Mouse (Mus musculus): ENCODE data around the gene Creg2. TPM values are rescaled to one million over a fixed set of nuclear protein-coding genes. Genes with fewer than 3 reads are reported as not detected.

Creg2 gene
- polyA plus RNA-seq, 1 experiment from 2014 or later = 6.8 TPM

DNA sequence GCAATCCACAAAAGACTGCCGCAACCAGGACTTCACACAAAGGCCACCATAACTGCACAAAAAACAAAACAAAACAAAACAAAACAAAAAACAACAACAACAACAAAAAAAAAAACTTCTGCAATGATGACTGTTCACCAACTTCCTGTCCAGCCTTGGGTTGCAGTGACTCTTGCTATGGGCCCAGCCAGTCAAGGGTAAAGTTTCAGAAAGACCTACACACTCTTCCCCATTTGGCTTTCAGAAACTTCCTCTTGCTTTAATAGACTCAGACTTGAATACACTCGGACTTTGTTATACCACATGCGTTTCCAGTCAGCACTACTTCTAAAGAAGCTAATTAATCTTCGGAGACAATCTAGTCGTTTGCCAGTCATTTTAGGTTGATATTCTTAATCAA lies 61.1 kb downstream of the Creg2 start:
- Histone ChIP-seq H3K27ac (no peak overlapping the region), H3K4me3 (replicated peaks; ENCODE audit: low read length) (no peak overlapping the region), H3K4me1 (replicated peaks; ENCODE audit: control insufficient read depth, insufficient read depth, low read length) (no peaks in the 10 kb centered on the region), H3K9ac (no peak overlapping the region), H3K4me2 (replicated peaks) (no peak overlapping the region), H3K27me3 (ENCODE audit: control insufficient read depth, insufficient read depth, low read length) (no peaks in the 10 kb centered on the region), H3K9me3 (ENCODE audit: control insufficient read depth, low read length) (no peaks in the 10 kb centered on the region), H3K36me3 (replicated peaks; ENCODE audit: control insufficient read depth, insufficient read depth) (no peaks in the 10 kb centered on the region)
- ATAC-seq (ENCODE audit: low FRiP score) = no peak
- no peak for DNase-seq (ENCODE audit: low spot score)
- WGBS = 82% methylated on average over 5 of the region's 5 CpGs

DNA sequence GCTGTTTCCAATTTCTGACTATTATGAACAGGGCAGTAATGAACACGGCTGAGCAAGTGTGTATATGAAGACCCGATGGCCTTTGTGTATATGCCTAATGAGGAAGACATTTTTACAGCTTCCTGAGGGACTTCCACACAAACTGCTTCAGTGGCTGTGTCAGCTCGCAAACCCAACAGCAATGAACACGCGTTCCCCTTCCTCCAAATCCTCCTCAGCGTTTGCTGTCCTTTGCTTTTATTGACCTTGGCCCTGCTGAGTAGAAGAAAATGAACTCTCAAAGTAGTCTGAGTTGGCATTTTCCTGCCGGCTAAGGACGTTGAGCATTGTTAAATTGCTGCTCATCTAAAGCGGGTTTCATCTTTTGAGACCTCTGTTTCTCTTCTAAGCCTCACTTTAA lies 65.9 kb downstream of the Creg2 start:
- WGBS = 86% methylated on average over 9 of the region's 9 CpGs
- Histone ChIP-seq H3K4me3 (replicated peaks; ENCODE audit: low read length) (no peak overlapping the region), H3K27ac (no peak overlapping the region), H3K36me3 (replicated peaks; ENCODE audit: control insufficient read depth, insufficient read depth) (no peaks in the 10 kb centered on the region), H3K4me2 (replicated peaks) (no peak overlapping the region), H3K9me3 (ENCODE audit: control insufficient read depth, low read length) (no peaks in the 10 kb centered on the region), H3K9ac (no peak overlapping the region), H3K4me1 (replicated peaks; ENCODE audit: control insufficient read depth, insufficient read depth, low read length) (no peaks in the 10 kb centered on the region), H3K27me3 (ENCODE audit: control insufficient read depth, insufficient read depth, low read length) (no peaks in the 10 kb centered on the region)
- DNase-seq (ENCODE audit: low spot score) (no peak), ATAC-seq (ENCODE audit: low FRiP score) (no peak)

DNA sequence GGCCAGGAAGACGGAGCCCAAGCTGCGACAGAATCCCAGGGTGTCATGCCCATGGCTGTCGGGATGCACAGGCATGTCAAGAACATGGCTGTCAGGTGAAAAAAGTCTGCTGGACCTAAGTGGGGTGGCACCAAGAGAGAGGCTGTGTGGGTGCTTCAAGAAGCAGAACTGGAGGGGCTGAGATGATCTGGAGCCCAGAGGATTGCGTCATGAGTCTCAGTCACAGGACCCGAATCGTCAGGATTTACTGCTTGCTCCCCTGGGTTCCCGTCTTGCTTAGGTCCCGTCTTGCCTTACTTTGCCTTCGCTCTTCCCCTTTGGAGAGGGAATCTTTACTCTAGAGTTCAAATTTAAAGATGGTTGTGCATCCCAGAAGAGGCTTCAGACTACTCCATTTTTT lies 68.1 kb downstream of the Creg2 start:
- Histone ChIP-seq H3K9ac (no peak overlapping the region), H3K27me3 (ENCODE audit: control insufficient read depth, insufficient read depth, low read length) (no peaks in the 10 kb centered on the region), H3K4me2 (replicated peaks) (no peak overlapping the region), H3K36me3 (replicated peaks; ENCODE audit: control insufficient read depth, insufficient read depth) (no peaks in the 10 kb centered on the region), H3K4me1 (replicated peaks; ENCODE audit: control insufficient read depth, insufficient read depth, low read length) (no peaks in the 10 kb centered on the region), H3K4me3 (replicated peaks; ENCODE audit: low read length) (no peak overlapping the region), H3K27ac (no peak overlapping the region), H3K9me3 (ENCODE audit: control insufficient read depth, low read length) (no peaks in the 10 kb centered on the region)
- 92% methylated on average over 9 of the region's 9 CpGs for WGBS
- ATAC-seq (ENCODE audit: low FRiP score) = no peak
- no peak for DNase-seq (ENCODE audit: low spot score)

DNA sequence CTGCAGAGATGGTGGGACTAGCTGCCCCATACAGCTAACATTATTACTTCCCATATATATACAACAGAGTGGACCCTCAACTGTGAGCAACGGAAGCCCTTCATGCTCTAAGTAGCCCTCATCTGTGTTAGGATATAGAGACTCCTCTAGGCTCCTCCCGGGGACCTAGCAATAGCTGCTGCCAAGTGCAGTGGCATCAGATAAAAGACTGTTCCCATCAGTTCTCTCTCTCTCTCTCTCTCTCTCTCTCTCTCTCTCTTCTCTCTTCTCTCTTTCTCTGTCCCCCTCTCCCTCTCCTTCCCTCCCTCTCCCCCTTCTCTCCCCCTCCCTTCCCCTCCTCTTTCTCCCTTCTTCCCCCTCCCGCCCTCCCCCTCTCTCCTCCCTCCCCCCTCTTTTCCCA lies 70.1 kb downstream of the Creg2 start:
- Histone ChIP-seq H3K36me3 (replicated peaks; ENCODE audit: control insufficient read depth, insufficient read depth) (no peaks in the 10 kb centered on the region), H3K9ac (no peak overlapping the region), H3K27me3 (ENCODE audit: control insufficient read depth, insufficient read depth, low read length) (no peaks in the 10 kb centered on the region), H3K4me3 (replicated peaks; ENCODE audit: low read length) (no peak overlapping the region), H3K4me1 (replicated peaks; ENCODE audit: control insufficient read depth, insufficient read depth, low read length) (peaks cover 1% of the 10 kb centered on the region; the same call in 1 of the 2 replicates), H3K4me2 (replicated peaks) (no peak overlapping the region), H3K27ac (no peak overlapping the region), H3K9me3 (ENCODE audit: control insufficient read depth, low read length) (no peaks in the 10 kb centered on the region)
- 81% methylated on average over 2 of the region's 3 CpGs for WGBS
- DNase-seq (ENCODE audit: low spot score) (no peak), ATAC-seq (ENCODE audit: low FRiP score) (no peak)

DNA sequence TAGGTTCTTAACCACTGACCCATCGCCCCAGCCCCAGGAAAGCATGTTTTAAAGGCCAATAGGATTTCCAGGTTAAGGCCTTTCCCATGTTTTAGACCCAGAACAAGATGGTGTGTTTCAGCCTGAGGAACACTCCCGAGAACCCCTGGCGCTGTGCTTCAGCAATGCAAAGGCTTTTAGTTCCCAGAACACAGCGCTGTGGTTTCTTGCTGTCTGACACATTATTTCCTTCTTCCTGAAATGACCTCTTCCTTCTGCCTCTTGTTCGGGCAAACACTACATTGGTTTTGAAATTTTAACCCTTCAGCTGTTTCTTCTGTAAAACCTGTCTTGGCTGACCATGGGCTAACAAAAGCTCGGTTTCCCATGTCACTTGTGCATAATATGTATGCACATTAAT lies 72.1 kb downstream of the Creg2 start:
- no peaks in the 10 kb centered on the region for H3K9me3 ChIP-seq (ENCODE audit: control insufficient read depth, low read length)
- no peak for DNase-seq (ENCODE audit: low spot score)

DNA sequence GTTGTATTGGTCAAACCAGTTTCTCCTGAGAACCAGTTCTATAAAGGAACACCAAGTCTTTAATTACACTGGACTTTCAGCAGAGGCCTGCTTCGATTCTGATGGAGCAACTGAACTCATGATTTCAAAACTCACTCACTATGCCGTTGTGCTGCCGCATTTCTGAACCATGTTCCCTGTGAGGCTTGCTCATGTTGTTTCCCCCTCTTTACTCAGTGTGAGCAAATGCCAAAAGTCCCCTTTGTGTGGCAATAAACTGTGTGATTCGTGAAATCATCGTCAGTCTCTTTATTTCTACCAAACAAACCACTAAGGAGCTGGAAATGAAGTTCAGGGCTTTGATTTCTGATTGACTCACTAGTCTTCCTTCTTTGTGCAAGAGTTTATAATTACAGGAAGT lies 72.8 kb downstream of the Creg2 start:
- DNase-seq (ENCODE audit: low spot score) (no peak), ATAC-seq (ENCODE audit: low FRiP score) (no peak)
- no peak overlapping the region for H3K4me2 ChIP-seq (replicated peaks)
- no peaks in the 10 kb centered on the region for H3K9me3 ChIP-seq (ENCODE audit: control insufficient read depth, low read length)
- WGBS = 88% methylated on average over 5 of the region's 5 CpGs
- no peaks in the 10 kb centered on the region for H3K27me3 ChIP-seq (ENCODE audit: control insufficient read depth, insufficient read depth, low read length)
- peaks cover 20% of the 10 kb centered on the region for H3K4me1 ChIP-seq (replicated peaks; ENCODE audit: control insufficient read depth, insufficient read depth, low read length)
- no peak overlapping the region for H3K27ac ChIP-seq
- H3K9ac ChIP-seq = no peak overlapping the region
- H3K4me3 ChIP-seq (replicated peaks; ENCODE audit: low read length) = no peak overlapping the region
- H3K36me3 ChIP-seq (replicated peaks; ENCODE audit: control insufficient read depth, insufficient read depth) = no peaks in the 10 kb centered on the region

More for the DNA sequence above, 72.1 kb downstream of the Creg2 start:
- H3K36me3 ChIP-seq (replicated peaks; ENCODE audit: control insufficient read depth, insufficient read depth) = no peaks in the 10 kb centered on the region
- ATAC-seq (ENCODE audit: low FRiP score) = no peak
- 88% methylated on average over 6 of the region's 6 CpGs for WGBS
- no peak overlapping the region for H3K27ac ChIP-seq
- H3K4me1 ChIP-seq (replicated peaks; ENCODE audit: control insufficient read depth, insufficient read depth, low read length) = peaks cover 20% of the 10 kb centered on the region
- no peak overlapping the region for H3K4me2 ChIP-seq (replicated peaks)
- no peak overlapping the region for H3K4me3 ChIP-seq (replicated peaks; ENCODE audit: low read length)
- no peaks in the 10 kb centered on the region for H3K27me3 ChIP-seq (ENCODE audit: control insufficient read depth, insufficient read depth, low read length)
- no peak overlapping the region for H3K9ac ChIP-seq

DNA sequence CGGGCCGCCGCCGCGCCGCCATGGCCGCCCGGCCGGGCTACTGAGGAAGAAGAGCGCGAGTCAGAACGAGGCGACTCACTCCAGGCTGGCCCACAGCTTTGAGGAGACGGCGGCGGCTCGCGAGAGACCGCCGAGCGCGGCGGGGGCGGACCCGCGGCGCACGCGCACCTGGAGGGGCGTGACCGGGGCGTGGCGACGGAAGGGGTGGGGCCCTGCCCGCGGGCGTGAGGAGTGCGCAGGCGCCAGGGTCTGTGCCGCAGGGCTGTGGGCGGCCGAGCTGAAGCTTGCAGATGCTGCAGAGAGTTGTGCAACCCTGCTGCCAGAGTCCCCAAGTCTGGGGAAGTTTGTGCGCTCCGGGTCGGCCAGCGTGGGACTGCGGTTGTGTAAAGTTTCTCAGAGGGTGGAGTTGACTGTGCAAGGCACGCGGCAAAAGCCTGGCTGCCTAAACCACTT lies 74.0 kb downstream of the Creg2 start, which contains the start of gene Rnf149:
Gene Rnf149 (minus strand): TSS at position 153 of the 453 bp plus-strand sequence.
- Histone ChIP-seq H3K4me3 (replicated peaks; ENCODE audit: low read length) (peak within 1 kb of the TSS; percentile 92), H3K36me3 (replicated peaks; ENCODE audit: control insufficient read depth, insufficient read depth) (no peaks in the 10 kb centered on the region), H3K9ac (peak within 1 kb of the TSS; percentile 99), H3K4me1 (replicated peaks; ENCODE audit: control insufficient read depth, insufficient read depth, low read length) (peaks cover 20% of the 10 kb centered on the region), H3K27me3 (ENCODE audit: control insufficient read depth, insufficient read depth, low read length) (no peaks in the 10 kb centered on the region), H3K27ac (peak within 1 kb of the TSS; percentile 98), H3K9me3 (ENCODE audit: control insufficient read depth, low read length) (no peaks in the 10 kb centered on the region), H3K4me2 (replicated peaks) (peak within 1 kb of the TSS; percentile 65)
- WGBS = under 1% methylated on average over 49 of the region's 49 CpGs
- ATAC-seq (ENCODE audit: low FRiP score) (peak; percentile 96), DNase-seq (ENCODE audit: low spot score) (peak; percentile 95)

DNA sequence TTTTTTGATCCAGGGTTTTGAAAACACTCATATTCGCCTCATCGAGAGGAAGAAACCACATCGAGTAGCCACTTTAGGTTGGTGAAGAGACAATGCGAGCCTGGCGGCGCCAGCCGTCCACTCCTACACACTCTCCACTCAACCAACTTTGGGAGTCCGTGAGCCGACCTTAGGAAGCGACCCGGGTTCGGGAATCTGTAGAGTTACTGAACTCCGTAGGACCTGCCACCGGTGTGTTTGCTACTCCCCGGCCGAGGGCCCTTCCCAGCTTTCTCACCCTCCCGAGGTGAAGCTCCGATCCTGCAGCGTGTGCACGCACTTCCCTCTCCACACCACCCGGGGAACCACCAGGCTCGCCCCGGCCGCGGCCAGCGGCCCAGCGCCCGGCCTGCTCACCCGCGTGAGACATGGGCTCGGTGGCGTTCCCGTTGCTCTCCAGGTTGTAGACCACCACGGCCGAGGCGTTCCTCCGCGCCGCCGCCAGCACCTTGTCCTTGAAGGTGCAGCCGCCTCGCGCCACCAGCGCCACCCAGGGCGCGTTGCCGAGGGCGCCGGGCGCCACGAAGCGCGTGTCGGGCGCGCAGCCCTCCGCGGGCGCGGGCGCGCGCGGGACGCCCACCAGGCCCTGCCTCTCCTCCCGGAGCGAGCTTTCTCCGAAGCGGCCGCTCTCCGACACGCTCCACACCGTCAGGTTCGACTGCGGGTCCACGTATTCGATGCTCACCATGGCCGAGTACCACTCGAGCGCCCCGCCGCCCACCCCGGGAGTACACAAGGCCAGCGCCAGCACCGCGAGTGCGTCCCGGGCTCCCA lies 74.6 kb downstream of the Creg2 start:
- ATAC-seq (ENCODE audit: low FRiP score) = peak; percentile 87
- H3K36me3 ChIP-seq (replicated peaks; ENCODE audit: control insufficient read depth, insufficient read depth) = no peaks in the 10 kb centered on the region
- under 1% methylated on average over 88 of the region's 88 CpGs for WGBS

DNA sequence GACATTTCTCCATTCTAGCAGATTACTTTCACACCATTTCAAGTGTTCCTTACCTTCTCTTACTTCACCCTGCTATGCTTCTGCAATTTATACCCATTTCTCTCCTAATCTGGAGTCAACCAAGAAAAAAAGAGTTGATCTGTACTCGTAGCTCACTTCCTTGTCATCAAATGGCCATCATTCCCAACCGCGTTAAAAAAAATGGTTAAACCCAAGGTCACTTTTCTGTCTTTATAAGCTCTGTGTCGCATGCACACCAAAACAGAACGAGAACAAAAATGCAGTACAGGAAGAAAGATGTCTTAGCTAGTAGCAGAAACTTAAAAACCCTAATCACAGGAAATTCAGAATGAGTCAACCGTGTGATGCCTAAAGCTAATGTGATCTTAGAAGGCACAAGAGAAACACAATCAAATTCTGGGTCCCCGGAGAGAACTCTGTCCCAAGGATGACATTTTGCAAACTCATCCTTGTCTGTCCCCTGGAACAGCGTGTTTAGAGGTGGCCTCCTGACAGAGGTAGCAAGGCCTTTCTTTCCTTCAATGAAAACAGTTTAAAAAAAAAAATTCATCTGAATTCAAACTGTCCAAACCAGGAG lies 75.4 kb downstream of the Creg2 start:
- DNase-seq (ENCODE audit: low spot score) = no peak
- peak overlapping the region; percentile 92 for H3K4me3 ChIP-seq (replicated peaks; ENCODE audit: low read length)
- peak overlapping the region; percentile 65 for H3K4me2 ChIP-seq (replicated peaks)
- peak overlapping the region; percentile 99 for H3K9ac ChIP-seq
- H3K9me3 ChIP-seq (ENCODE audit: control insufficient read depth, low read length) = no peaks in the 10 kb centered on the region
- peaks cover 20% of the 10 kb centered on the region for H3K4me1 ChIP-seq (replicated peaks; ENCODE audit: control insufficient read depth, insufficient read depth, low read length)
- no peaks in the 10 kb centered on the region for H3K27me3 ChIP-seq (ENCODE audit: control insufficient read depth, insufficient read depth, low read length)
- no peak for ATAC-seq (ENCODE audit: low FRiP score)
- H3K27ac ChIP-seq = peak overlapping the region; percentile 98; the same call in 1 of the 2 replicates
- no peaks in the 10 kb centered on the region for H3K36me3 ChIP-seq (replicated peaks; ENCODE audit: control insufficient read depth, insufficient read depth)
- WGBS = 18% methylated on average over 8 of the region's 8 CpGs

More for the DNA sequence above, 74.6 kb downstream of the Creg2 start:
- Histone ChIP-seq H3K4me2 (replicated peaks) (peak overlapping the region; percentile 65), H3K27me3 (ENCODE audit: control insufficient read depth, insufficient read depth, low read length) (no peaks in the 10 kb centered on the region), H3K27ac (peak overlapping the region; percentile 98), H3K9ac (peak overlapping the region; percentile 99), H3K4me1 (replicated peaks; ENCODE audit: control insufficient read depth, insufficient read depth, low read length) (peaks cover 20% of the 10 kb centered on the region), H3K9me3 (ENCODE audit: control insufficient read depth, low read length) (no peaks in the 10 kb centered on the region), H3K4me3 (replicated peaks; ENCODE audit: low read length) (peak overlapping the region; percentile 92)
- DNase-seq (ENCODE audit: low spot score) = peak; percentile 64

Data from hindbrain, embryonic 14.5 days (tissue).